Mouse (Mus musculus): ENCODE data around the gene Tubb4b. TPM values are rescaled to one million over a fixed set of nuclear protein-coding genes. Genes with fewer than 3 reads are reported as not detected.

Tubb4b gene
- polyA plus RNA-seq, 1 experiment from 2014 or later: 608 TPM

GRCm38 (mm10) chr2:25211121-25211670 lies 13.3 kb downstream of the Tubb4b start, which contains the start of gene Nelfb:
TSS of gene Nelfb (minus strand) at chr2:25211489.
- Histone ChIP-seq H3K27ac (peak within 1 kb of the TSS; percentile 96), H3K4me3 (peak within 1 kb of the TSS; percentile 84), H3K9me3 (replicated peaks) (no peaks in the 10 kb centered on the region), H3K27me3 (ENCODE audit: low read depth, poor library complexity, severe bottlenecking) (peaks cover 22% of the 10 kb centered on the region), H3K4me1 (peaks cover 18% of the 10 kb centered on the region), H3K36me3 (peaks cover 34% of the 10 kb centered on the region)
- DNase-seq (ENCODE audit: low spot score): peak; percentile 94
- WGBS: under 1% methylated on average over 44 of the region's 44 CpGs

DNA sequence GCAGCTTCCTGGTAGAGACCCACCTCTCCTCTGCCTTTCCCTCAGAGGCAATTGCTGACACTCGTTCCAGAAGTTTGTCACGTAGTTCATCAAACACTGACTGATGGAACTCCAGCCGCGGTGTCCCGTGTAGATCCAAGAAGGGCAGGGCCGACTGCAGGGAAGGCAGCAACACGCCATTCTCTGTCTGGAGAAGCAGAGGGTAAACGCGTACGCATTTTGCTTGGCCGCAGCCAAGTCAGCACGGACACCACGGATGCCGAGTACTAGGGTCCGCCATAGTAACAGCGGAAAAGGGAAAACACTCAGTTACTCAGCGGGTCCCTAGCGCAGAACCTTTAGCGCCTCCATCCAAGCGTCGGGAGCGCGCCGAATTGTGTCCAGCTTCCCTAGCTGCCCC lies 13.8 kb downstream of the Tubb4b start:
- Histone ChIP-seq H3K4me1 (peaks cover 18% of the 10 kb centered on the region), H3K4me3 (peak overlapping the region; percentile 84), H3K27ac (peak overlapping the region; percentile 96), H3K27me3 (ENCODE audit: low read depth, poor library complexity, severe bottlenecking) (peaks cover 21% of the 10 kb centered on the region), H3K36me3 (peaks cover 39% of the 10 kb centered on the region), H3K9me3 (replicated peaks) (no peaks in the 10 kb centered on the region)
- DNase-seq (ENCODE audit: low spot score): no peak
- WGBS: under 1% methylated on average over 24 of the region's 24 CpGs

DNA sequence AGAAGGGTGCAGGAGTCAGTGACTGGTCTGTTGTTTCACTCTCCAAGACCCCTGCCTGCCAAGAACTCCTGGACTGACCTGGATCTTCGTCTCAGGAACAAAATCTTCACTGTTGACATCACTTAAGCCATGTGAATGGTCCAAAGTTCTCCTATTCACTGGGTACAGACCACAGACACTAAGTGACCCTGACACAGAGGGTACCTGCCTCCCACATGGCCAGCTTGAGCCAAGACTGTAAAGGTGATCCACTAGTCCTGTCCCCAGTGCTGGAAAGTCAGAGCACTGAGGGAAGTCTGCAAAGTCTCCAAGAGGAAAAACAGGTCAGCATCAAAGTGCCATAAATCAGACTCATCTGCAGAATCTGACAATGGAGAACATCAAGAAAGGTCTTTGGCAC lies 16.9 kb downstream of the Tubb4b start:
- H3K4me1 ChIP-seq: peaks cover 18% of the 10 kb centered on the region
- H3K36me3 ChIP-seq: peaks cover 70% of the 10 kb centered on the region
- DNase-seq (ENCODE audit: low spot score): no peak
- no peaks in the 10 kb centered on the region for H3K27me3 ChIP-seq (ENCODE audit: low read depth, poor library complexity, severe bottlenecking)
- H3K4me3 ChIP-seq: no peak overlapping the region
- no peaks in the 10 kb centered on the region for H3K9me3 ChIP-seq (replicated peaks)
- H3K27ac ChIP-seq: no peak overlapping the region
- WGBS: 89% methylated on average over 1 of the region's 1 CpGs

DNA sequence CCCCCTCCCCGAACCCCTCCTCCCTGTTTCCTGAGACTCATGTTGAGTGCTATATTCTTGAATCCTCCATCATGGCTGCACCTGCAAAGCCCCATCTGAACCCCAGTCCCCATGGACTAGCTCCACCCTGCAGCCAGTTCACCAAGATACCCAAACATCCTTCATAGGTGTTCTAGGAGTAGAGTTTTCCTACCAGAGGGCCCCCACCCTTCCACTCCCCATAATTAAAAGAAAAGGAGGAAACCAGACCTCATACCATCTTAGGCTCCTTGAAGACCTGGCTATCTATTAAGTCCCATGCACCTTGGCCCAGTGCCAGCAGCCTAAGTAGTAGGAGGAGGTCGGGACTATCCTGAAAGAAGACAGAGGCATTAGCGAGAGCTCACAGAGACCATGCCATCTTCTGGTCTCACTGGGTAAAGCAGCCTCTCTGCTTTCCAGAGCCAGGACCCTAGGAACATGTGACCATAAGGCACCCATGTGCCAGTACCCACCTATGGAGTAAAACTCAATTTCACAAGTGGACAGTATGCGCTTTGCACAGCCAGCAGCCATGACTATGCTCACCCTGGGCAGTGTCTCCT lies 20.8 kb downstream of the Tubb4b start:
- H3K27ac ChIP-seq: no peak overlapping the region
- H3K9me3 ChIP-seq (replicated peaks): no peaks in the 10 kb centered on the region
- peaks cover 99% of the 10 kb centered on the region for H3K36me3 ChIP-seq
- no peak overlapping the region for H3K4me3 ChIP-seq
- H3K4me1 ChIP-seq: no peaks in the 10 kb centered on the region
- no peaks in the 10 kb centered on the region for H3K27me3 ChIP-seq (ENCODE audit: low read depth, poor library complexity, severe bottlenecking)
- DNase-seq (ENCODE audit: low spot score): no peak
- WGBS: 74% methylated on average over 4 of the region's 4 CpGs

GRCm38 (mm10) chr2:25200631-25201030 lies 23.9 kb downstream of the Tubb4b start:
- H3K36me3 ChIP-seq: peaks cover 79% of the 10 kb centered on the region
- DNase-seq (ENCODE audit: low spot score): no peak
- H3K27ac ChIP-seq: no peak overlapping the region
- H3K27me3 ChIP-seq (ENCODE audit: low read depth, poor library complexity, severe bottlenecking): peaks cover 20% of the 10 kb centered on the region
- no peak overlapping the region for H3K4me3 ChIP-seq
- H3K9me3 ChIP-seq (replicated peaks): no peaks in the 10 kb centered on the region
- peaks cover 24% of the 10 kb centered on the region for H3K4me1 ChIP-seq
- 93% methylated on average over 2 of the region's 2 CpGs for WGBS

- 0 out of 2 replicates have a peak overlapping the region, but pooled peaks have one; percentile 3 for H3K27ac ChIP-seq
- H3K4me3 ChIP-seq: no peak overlapping the region
- H3K36me3 ChIP-seq: peaks cover 52% of the 10 kb centered on the region
- no peaks in the 10 kb centered on the region for H3K9me3 ChIP-seq (replicated peaks)
- no peak for DNase-seq (ENCODE audit: low spot score)
- peaks cover 41% of the 10 kb centered on the region for H3K27me3 ChIP-seq (ENCODE audit: low read depth, poor library complexity, severe bottlenecking)
- peaks cover 45% of the 10 kb centered on the region for H3K4me1 ChIP-seq
Observed at GRCm38 (mm10) chr2:25197946-25198345, 26.6 kb downstream of the Tubb4b start.

DNA sequence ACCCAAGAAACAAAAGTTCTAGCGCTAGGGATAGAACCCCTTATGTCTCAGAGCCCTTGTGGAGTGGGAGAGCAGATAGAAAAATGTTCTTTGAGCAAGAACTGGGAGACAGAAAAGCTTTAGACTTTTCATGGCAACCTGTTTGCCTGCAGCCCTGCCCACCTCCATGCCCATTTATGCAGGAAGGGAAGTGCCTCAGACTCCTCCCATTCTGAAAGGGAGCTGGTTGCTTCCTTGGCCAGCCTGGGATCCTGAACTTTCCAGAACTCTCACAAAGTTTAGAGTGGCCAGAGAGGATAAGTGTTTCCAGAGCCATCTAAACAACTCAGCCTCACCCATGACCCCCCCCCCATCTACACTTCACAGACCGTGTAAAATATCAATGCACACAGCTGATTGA lies 27.3 kb downstream of the Tubb4b start:
- H3K4me1 ChIP-seq: peaks cover 45% of the 10 kb centered on the region
- H3K4me3 ChIP-seq: no peak overlapping the region
- H3K27me3 ChIP-seq (ENCODE audit: low read depth, poor library complexity, severe bottlenecking): peaks cover 41% of the 10 kb centered on the region
- no peaks in the 10 kb centered on the region for H3K9me3 ChIP-seq (replicated peaks)
- H3K36me3 ChIP-seq: peaks cover 44% of the 10 kb centered on the region
- H3K27ac ChIP-seq: no peak overlapping the region
- WGBS: 33% methylated on average over 2 of the region's 2 CpGs
- no peak for DNase-seq (ENCODE audit: low spot score)

DNA sequence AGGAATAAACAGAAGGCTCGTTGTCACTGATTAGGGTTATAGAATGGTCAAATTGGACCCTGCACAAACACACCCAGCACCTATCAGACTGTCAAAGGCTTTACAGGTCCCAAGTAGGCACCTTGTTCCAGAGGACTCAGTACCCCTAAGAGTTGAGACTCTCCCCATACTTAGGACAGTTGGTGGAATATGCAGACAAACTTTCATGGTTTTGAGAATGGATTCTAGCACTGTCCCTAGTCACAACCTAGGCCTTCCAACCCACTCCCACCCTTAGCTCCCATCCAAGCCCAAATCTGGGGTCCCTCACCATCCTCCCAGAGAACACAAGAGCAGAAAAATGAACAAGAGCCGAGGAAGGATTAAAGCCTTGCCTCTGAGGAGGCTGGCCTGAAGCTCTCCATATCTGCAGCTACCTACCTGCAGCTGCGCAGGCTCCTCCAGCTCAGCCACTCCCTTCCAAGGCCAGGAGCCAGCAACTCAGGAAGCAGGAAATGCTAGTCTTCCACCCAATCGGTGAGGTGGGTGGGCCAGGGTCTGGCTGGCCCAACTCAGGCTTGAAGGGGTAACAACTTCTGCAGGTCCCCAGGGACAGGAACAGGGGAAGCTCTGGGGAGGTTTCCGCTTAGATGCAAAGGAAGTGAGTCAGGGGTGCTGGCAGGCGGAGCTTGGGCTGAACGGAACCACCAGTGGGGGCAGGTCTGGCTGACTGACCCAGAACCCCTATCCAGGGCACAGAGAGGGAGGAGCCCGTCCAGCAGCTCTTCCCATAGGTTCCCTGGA lies 28.1 kb downstream of the Tubb4b start, which contains the start of gene Tor4a:
Gene Tor4a (minus strand): TSS at position 715 of the 783 bp plus-strand sequence.
- peak; percentile 43 for DNase-seq (ENCODE audit: low spot score)
- Histone ChIP-seq H3K4me1 (peaks cover 45% of the 10 kb centered on the region), H3K27ac (peak within 1 kb of the TSS; percentile 47; the same call in 1 of the 2 replicates)

GRCm38 (mm10) chr2:25195211-25196156 lies 29.0 kb downstream of the Tubb4b start:
- Histone ChIP-seq H3K9me3 (replicated peaks) (no peaks in the 10 kb centered on the region), H3K27ac (0 out of 2 replicates have a peak overlapping the region, but pooled peaks have one; percentile 47), H3K4me1 (peaks cover 45% of the 10 kb centered on the region), H3K27me3 (ENCODE audit: low read depth, poor library complexity, severe bottlenecking) (peaks cover 41% of the 10 kb centered on the region), H3K4me3 (peak overlapping the region; percentile 40), H3K36me3 (peaks cover 27% of the 10 kb centered on the region)
- 20% methylated on average over 55 of the region's 55 CpGs for WGBS
- peak; percentile 41 for DNase-seq (ENCODE audit: low spot score)

More for the DNA sequence above, 28.1 kb downstream of the Tubb4b start, which contains the start of gene Tor4a:
- H3K27me3 ChIP-seq (ENCODE audit: low read depth, poor library complexity, severe bottlenecking): peaks cover 41% of the 10 kb centered on the region
- H3K36me3 ChIP-seq: peaks cover 36% of the 10 kb centered on the region
- 12% methylated on average over 8 of the region's 8 CpGs for WGBS
- peak within 1 kb of the TSS; percentile 40 for H3K4me3 ChIP-seq
- H3K9me3 ChIP-seq (replicated peaks): no peaks in the 10 kb centered on the region

- H3K4me3 ChIP-seq: no peak overlapping the region
Observed at GRCm38 (mm10) chr2:25194486-25195171, 29.9 kb downstream of the Tubb4b start.

DNA sequence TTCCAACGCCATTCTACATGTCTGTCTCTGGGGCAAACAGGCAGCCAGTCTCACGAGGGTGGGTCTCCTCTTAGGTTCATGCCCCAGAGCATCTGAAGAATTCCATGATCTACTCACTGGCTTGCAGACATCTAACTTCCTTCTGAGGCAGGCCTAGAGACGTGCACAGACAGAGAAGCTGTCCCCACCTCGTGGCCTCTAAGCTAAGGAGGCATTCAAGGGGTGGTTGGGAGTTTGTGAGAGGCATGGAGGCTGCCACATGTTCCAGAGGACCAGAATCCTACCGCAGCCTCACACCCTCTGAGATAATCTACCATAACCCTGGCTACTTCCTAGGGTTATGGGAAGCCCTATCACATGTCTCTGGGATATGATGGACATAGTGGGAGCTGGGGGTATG lies 30.5 kb downstream of the Tubb4b start:
- no peak overlapping the region for H3K4me3 ChIP-seq
- H3K27me3 ChIP-seq (ENCODE audit: low read depth, poor library complexity, severe bottlenecking): peaks cover 41% of the 10 kb centered on the region
- 81% methylated on average over 5 of the region's 5 CpGs for WGBS
- H3K27ac ChIP-seq: no peak overlapping the region
- peaks cover 45% of the 10 kb centered on the region for H3K4me1 ChIP-seq
- H3K9me3 ChIP-seq (replicated peaks): no peaks in the 10 kb centered on the region
- peaks cover 12% of the 10 kb centered on the region for H3K36me3 ChIP-seq
- DNase-seq (ENCODE audit: low spot score): peak; percentile 19

More at GRCm38 (mm10) chr2:25194486-25195171, 29.9 kb downstream of the Tubb4b start:
- Histone ChIP-seq H3K9me3 (replicated peaks) (no peaks in the 10 kb centered on the region), H3K36me3 (peaks cover 19% of the 10 kb centered on the region), H3K4me1 (peaks cover 45% of the 10 kb centered on the region), H3K27me3 (ENCODE audit: low read depth, poor library complexity, severe bottlenecking) (peaks cover 41% of the 10 kb centered on the region), H3K27ac (no peak overlapping the region)
- 86% methylated on average over 17 of the region's 17 CpGs for WGBS
- DNase-seq (ENCODE audit: low spot score): peak; percentile 27

- Histone ChIP-seq H3K9me3 (replicated peaks) (no peaks in the 10 kb centered on the region), H3K4me3 (no peak overlapping the region), H3K27ac (no peak overlapping the region), H3K4me1 (peaks cover 45% of the 10 kb centered on the region), H3K36me3 (peaks cover 6% of the 10 kb centered on the region), H3K27me3 (ENCODE audit: low read depth, poor library complexity, severe bottlenecking) (peaks cover 41% of the 10 kb centered on the region)
- WGBS: 4% methylated on average over 6 of the region's 6 CpGs
- peak; percentile 88 for DNase-seq (ENCODE audit: low spot score)
Observed at GRCm38 (mm10) chr2:25193330-25193770, 31.2 kb downstream of the Tubb4b start.

Measured in limb, embryonic 10.5 days (tissue).